Mouse (Mus musculus): Measurements from ENCODE around the gene Sorcs2. TPM values are rescaled to one million over a fixed set of nuclear protein-coding genes. Genes with fewer than 3 reads are reported as not detected.

Gene Sorcs2
- polyA plus RNA-seq, 1 experiment from 2014 or later, result 6.5 TPM

DNA sequence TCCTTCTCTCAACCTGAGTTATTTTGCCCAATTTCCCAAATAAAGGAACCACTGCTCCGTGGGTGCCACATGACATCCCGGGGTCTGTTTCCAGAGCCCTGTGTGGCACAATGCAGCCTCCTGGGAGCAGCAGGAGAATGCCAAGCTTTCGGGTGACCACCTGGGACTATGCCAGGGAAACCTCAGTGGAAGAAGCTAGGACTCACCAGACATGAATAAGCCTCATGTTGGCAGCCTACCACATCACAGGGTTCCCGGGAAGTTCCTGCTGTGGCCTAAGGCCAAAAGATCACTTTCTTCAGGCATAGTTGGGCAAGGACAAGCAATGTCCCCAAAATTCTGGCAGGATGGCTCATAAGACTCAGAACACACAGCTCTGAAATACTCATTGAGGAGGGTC is 51.2 kb downstream of the Sorcs2 start:
- Histone ChIP-seq H3K36me3 (ENCODE audit: poor library complexity, severe bottlenecking) (no peaks in the 10 kb centered on the region), H3K4me2 (no peak overlapping the region), H3K9ac (no peak overlapping the region), H3K4me3 (no peak overlapping the region), H3K27ac (no peak overlapping the region), H3K9me3 (replicated peaks) (no peaks in the 10 kb centered on the region), H3K4me1 (peaks cover 8% of the 10 kb centered on the region; the same call in 1 of the 2 replicates), H3K27me3 (no peaks in the 10 kb centered on the region)
- ATAC-seq, result no peak
- WGBS, result 85% methylated on average over 4 of the region's 4 CpGs

DNA sequence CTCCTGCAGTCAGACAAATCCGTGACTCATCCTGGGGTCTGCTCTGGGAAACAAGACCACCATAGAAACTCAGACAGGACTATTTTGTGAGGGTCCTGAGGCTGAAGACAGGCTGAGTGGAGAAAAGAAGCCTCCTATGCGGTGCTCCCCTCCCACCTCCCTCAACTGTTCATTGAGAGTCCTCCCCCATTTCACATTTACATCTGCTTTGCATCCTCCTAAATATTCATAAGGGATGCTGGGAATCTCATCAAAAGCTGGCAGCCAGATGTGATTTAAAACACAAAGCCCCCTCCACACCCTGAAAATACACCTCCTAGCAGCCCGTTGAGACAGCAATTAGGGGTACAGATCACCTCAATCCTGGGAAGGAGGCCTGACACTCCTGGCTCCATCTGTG is 58.7 kb downstream of the Sorcs2 start:
- Histone ChIP-seq H3K36me3 (ENCODE audit: poor library complexity, severe bottlenecking) (no peaks in the 10 kb centered on the region), H3K27me3 (no peaks in the 10 kb centered on the region), H3K4me1 (peaks cover 25% of the 10 kb centered on the region), H3K4me2 (no peak overlapping the region), H3K27ac (peak overlapping the region; percentile 51), H3K9ac (no peak overlapping the region), H3K4me3 (no peak overlapping the region), H3K9me3 (replicated peaks) (no peaks in the 10 kb centered on the region)
- WGBS, result 38% methylated on average over 3 of the region's 3 CpGs
- peak; percentile 52; the same call in 1 of the 2 replicates for ATAC-seq

DNA sequence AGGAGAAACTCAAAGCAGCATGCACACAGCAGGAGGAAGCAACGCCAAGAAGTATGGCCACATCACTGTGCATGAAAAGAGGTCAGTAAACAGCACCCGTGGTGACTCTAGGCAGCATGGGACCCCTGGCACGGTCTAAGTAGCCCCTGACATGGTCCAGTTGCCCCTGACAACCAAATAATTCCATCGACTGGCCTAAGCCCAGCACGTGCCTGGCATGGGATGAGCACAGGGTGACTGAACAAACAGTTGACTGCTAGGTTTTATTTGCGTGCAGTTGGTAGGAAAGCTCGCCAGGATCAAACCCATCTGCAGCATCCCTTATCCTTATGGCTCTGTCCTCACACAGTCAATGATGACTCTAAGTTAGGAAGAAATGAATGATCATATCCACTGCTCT is 61.7 kb downstream of the Sorcs2 start:
- 71% methylated on average over 7 of the region's 7 CpGs for WGBS

DNA sequence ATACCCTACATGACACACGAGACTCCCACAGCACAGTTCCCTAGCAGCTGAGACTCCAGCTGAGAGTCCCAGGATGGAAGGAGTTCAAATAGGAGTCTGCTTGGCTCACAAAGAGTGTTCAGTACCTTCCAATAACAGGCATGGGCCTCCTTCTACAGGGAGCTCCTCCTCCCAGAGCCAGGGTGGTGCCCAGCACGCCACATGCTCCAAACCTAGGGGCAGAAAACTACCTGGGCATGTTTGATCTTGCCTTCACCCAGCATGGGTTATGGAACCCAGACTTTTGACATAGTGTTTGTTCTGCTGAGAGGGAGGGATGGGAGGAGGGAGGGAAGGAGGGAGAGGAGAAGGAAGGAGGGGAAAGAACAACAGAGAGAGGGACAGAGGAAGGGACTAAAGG is 62.3 kb downstream of the Sorcs2 start:
- 83% methylated on average over 2 of the region's 2 CpGs for WGBS
- no peaks in the 10 kb centered on the region for H3K27me3 ChIP-seq
- H3K9me3 ChIP-seq (replicated peaks), result no peaks in the 10 kb centered on the region
- H3K4me3 ChIP-seq, result no peak overlapping the region
- peaks cover 46% of the 10 kb centered on the region for H3K4me1 ChIP-seq
- no peaks in the 10 kb centered on the region for H3K36me3 ChIP-seq (ENCODE audit: poor library complexity, severe bottlenecking)
- ATAC-seq, result no peak
- no peak overlapping the region for H3K4me2 ChIP-seq
- H3K27ac ChIP-seq, result no peak overlapping the region
- H3K9ac ChIP-seq, result no peak overlapping the region

More for the DNA sequence above, 61.7 kb downstream of the Sorcs2 start:
- H3K36me3 ChIP-seq (ENCODE audit: poor library complexity, severe bottlenecking), result no peaks in the 10 kb centered on the region
- H3K4me2 ChIP-seq, result no peak overlapping the region
- no peak overlapping the region for H3K27ac ChIP-seq
- H3K27me3 ChIP-seq, result no peaks in the 10 kb centered on the region
- H3K9me3 ChIP-seq (replicated peaks), result no peaks in the 10 kb centered on the region
- no peak for ATAC-seq
- H3K9ac ChIP-seq, result no peak overlapping the region
- peaks cover 40% of the 10 kb centered on the region for H3K4me1 ChIP-seq
- H3K4me3 ChIP-seq, result no peak overlapping the region

DNA sequence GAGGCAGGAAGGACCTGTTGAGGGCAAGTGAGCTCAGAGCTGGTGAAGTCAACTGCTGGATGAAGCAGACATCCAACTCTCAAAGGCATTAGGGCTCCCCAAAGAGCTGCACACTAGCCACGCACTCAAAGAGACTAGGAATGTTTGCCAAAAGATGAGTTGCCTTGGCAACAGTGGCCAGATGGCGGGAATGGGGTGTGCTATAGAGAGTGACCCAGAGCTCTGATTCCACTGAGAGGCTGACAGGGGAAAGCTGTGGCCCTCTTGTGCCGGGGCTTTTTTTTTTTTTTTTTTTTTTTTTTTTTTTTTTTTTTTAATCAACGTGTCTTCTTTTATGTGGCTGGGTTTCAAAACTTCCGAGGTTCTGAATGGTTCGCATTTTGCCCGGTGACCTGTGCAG is 63.7 kb downstream of the Sorcs2 start:
- Histone ChIP-seq H3K4me3 (no peak overlapping the region), H3K4me2 (no peak overlapping the region), H3K36me3 (ENCODE audit: poor library complexity, severe bottlenecking) (no peaks in the 10 kb centered on the region), H3K9me3 (replicated peaks) (no peaks in the 10 kb centered on the region), H3K27me3 (no peaks in the 10 kb centered on the region), H3K27ac (no peak overlapping the region), H3K4me1 (peaks cover 39% of the 10 kb centered on the region), H3K9ac (no peak overlapping the region)
- ATAC-seq, result peak; percentile 61; the same call in 1 of the 2 replicates
- WGBS, result 6% methylated on average over 7 of the region's 7 CpGs

DNA sequence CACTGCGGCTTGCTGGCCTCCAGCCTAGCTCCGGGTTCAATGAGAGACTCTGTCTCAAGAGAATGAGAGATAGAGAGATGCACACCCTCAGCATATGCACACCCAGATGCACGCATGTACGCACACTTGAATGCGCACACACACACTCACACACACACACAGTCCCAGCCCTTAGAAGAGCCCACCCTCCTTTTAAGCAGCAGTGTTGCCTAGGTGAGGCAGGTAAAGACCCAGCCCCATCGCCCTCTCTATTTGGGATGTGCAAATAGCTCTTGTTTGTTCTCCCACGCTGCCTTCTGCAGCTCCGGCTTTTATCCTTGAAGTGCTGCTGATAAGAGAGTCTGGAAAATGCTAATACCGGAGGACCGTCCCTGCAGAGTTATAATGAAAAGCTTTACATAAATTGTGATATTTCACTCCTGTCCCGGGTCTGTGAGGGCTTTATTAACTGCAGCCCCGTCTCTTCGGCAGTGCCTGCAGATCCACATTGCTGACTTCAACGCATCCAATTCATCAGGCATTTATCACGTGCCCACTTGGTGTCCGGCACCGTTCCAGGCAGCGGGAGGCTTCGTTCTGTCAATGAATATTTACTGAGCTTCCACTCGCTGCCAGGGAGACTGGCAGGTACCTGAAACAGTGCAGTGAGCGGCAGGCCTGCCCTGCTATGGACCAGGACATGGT is 67.3 kb downstream of the Sorcs2 start:
- H3K4me2 ChIP-seq, result no peak overlapping the region

DNA sequence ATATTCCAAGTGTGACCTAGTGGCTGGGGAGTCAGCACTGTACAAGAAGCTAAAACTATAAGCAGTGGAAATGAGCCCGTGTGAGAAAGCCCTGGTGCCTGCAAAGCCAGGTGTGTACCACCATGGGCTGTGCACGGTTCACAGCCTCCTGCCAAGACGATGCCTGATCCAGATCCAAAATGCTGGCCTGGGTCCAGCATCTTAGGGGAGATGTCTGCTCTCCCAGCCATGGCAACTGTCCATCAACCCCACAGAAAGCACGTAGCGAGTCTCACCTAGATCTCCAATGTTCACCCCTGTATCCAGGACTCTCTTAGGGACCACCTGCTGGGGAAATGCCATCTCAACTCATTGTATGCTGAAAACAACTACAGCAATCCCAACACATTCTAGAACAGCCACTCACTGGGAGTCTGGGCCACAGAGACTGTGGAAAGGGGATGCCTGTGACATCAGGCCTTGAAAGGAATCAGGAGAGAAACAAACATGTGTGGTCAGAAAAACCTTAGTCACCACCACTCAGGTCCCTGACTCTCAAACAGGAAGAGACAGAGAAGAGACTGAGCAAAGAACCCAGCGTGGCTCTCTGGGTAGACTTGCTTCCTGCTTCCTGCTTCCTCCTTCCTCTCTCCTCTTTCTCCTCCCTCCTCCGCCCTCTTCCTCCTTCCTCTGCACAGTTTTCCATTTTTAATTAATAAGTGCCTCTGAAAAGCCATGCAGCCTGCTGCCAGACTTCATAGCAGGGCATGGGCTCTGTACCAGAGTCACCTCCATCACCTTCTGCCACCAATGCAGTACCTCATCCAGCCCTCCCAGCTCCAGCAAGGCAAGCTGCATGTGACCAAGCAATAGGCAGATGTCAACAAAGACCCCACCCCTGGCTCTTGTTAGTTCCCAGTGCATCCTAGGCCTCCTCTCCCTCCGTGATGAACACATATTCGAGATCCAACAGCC is 71.6 kb downstream of the Sorcs2 start:
- Histone ChIP-seq H3K4me1 (peaks cover 31% of the 10 kb centered on the region), H3K27me3 (no peaks in the 10 kb centered on the region), H3K4me2 (no peak overlapping the region), H3K4me3 (no peak overlapping the region), H3K9ac (no peak overlapping the region), H3K9me3 (replicated peaks) (no peaks in the 10 kb centered on the region), H3K36me3 (ENCODE audit: poor library complexity, severe bottlenecking) (no peaks in the 10 kb centered on the region), H3K27ac (no peak overlapping the region)
- WGBS, result 81% methylated on average over 9 of the region's 9 CpGs
- ATAC-seq, result no peak

More for the DNA sequence above, 67.3 kb downstream of the Sorcs2 start:
- H3K4me1 ChIP-seq, result peaks cover 35% of the 10 kb centered on the region
- no peak overlapping the region for H3K4me3 ChIP-seq
- peak overlapping the region; percentile 57 for H3K27ac ChIP-seq
- 69% methylated on average over 21 of the region's 21 CpGs for whole genome bisulfite sequencing
- H3K9ac ChIP-seq, result no peak overlapping the region
- ATAC-seq, result no peak; the same call in 1 of the 2 replicates
- no peaks in the 10 kb centered on the region for H3K36me3 ChIP-seq (ENCODE audit: poor library complexity, severe bottlenecking)
- no peaks in the 10 kb centered on the region for H3K9me3 ChIP-seq (replicated peaks)
- H3K27me3 ChIP-seq, result no peaks in the 10 kb centered on the region

DNA sequence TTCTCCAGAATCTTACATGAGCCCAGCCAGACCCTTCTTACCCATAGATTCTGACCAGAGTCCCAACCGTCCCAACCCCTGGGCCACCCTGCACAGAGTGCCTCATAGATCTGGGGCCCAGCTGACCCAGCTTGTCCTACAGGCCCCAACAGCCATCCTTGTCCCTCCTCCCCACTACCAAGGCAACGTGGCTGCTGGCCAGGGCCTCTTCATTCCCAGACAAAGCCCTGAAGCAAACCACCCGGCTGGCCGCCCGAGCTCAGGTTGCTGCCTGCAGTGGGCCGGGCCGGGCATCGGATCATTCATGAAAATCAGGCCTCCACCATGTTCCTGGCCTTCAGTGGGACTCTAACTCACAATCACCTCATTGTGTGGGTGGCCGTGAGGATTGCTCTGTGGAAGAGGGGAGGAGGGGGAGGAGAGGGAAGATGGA is 73.8 kb downstream of the Sorcs2 start:
- Histone ChIP-seq H3K9me3 (replicated peaks) (no peaks in the 10 kb centered on the region), H3K27me3 (no peaks in the 10 kb centered on the region), H3K27ac (peak overlapping the region; percentile 54), H3K4me1 (peaks cover 20% of the 10 kb centered on the region), H3K4me2 (no peak overlapping the region), H3K9ac (no peak overlapping the region), H3K36me3 (ENCODE audit: poor library complexity, severe bottlenecking) (no peaks in the 10 kb centered on the region), H3K4me3 (no peak overlapping the region)
- ATAC-seq, result peak; percentile 80
- 26% methylated on average over 9 of the region's 9 CpGs for WGBS

DNA sequence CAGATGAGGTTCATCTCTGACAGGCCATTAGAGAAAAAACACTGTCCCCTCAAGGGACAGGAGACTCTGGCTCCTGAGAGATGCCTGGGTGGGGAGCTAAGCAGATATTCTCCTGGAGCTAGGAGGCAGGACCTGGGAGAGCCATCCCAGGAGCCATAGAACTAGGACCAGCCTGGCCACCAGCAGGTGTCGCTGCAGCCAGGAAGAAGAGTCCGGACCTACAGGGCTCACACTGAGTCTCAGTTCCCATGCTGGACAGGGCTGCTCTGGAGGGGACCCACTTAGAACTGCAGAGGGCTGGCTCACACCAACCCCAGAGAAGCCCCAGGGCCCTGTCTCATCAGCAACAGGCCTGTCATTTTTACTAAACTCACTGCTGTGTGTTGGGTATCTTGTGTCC is 74.4 kb downstream of the Sorcs2 start:
- Histone ChIP-seq H3K27ac (peak overlapping the region; percentile 54; the same call in 1 of the 2 replicates), H3K9me3 (replicated peaks) (no peaks in the 10 kb centered on the region), H3K36me3 (ENCODE audit: poor library complexity, severe bottlenecking) (no peaks in the 10 kb centered on the region), H3K4me1 (peaks cover 20% of the 10 kb centered on the region), H3K9ac (no peak overlapping the region), H3K4me2 (no peak overlapping the region), H3K4me3 (no peak overlapping the region), H3K27me3 (no peaks in the 10 kb centered on the region)
- ATAC-seq, result peak; percentile 78
- WGBS, result 0% methylated on average over 2 of the region's 2 CpGs

DNA sequence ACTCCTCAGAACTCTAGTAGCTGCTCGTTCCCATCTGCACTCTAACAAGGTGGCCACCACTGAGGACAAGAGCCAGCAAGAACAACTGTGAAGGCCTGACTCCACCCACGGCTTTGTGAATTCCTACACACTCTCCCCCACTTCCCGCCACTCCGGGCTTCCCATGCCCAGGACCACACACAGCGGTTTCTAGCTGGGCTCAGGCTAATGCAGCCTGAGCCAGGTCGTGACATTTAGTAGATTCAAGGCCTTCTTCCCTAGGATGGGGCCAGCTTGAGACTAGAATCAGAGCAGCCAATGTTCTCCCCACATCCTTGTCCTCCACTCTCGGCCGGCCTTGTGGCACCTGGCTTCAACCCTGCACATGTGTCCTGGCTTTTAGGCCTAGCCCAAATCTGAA is 76.4 kb downstream of the Sorcs2 start:
- Histone ChIP-seq H3K9ac (no peak overlapping the region), H3K27me3 (no peaks in the 10 kb centered on the region), H3K9me3 (replicated peaks) (no peaks in the 10 kb centered on the region), H3K4me1 (peaks cover 20% of the 10 kb centered on the region), H3K36me3 (ENCODE audit: poor library complexity, severe bottlenecking) (no peaks in the 10 kb centered on the region), H3K4me3 (no peak overlapping the region), H3K27ac (no peak overlapping the region), H3K4me2 (no peak overlapping the region)
- 32% methylated on average over 8 of the region's 8 CpGs for WGBS
- no peak for ATAC-seq

DNA sequence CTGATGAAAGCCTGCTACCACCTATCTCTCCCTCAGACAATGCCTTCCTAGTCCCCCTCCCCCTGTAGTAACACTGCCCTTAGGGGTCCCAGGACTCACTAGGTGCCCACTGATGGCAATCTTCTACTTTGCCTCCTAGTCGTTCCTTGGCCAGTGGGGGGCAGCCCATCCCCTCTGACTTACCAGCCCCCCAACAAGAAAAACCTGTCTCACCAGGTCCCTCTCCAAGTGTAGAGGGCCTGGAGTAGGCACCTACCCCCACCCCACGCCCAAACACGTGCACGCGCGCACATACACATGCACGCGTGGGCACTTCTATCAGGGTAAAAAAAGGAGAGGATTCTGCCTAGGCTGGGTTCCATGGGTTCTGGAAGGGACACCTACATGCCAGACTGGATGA is 77.3 kb downstream of the Sorcs2 start:
- no peak for ATAC-seq
- H3K4me1 ChIP-seq, result peaks cover 20% of the 10 kb centered on the region
- H3K4me3 ChIP-seq, result no peak overlapping the region
- WGBS, result 87% methylated on average over 8 of the region's 8 CpGs
- H3K36me3 ChIP-seq (ENCODE audit: poor library complexity, severe bottlenecking), result no peaks in the 10 kb centered on the region
- no peak overlapping the region for H3K9ac ChIP-seq
- no peaks in the 10 kb centered on the region for H3K27me3 ChIP-seq
- H3K9me3 ChIP-seq (replicated peaks), result no peaks in the 10 kb centered on the region
- no peak overlapping the region for H3K27ac ChIP-seq
- no peak overlapping the region for H3K4me2 ChIP-seq

DNA sequence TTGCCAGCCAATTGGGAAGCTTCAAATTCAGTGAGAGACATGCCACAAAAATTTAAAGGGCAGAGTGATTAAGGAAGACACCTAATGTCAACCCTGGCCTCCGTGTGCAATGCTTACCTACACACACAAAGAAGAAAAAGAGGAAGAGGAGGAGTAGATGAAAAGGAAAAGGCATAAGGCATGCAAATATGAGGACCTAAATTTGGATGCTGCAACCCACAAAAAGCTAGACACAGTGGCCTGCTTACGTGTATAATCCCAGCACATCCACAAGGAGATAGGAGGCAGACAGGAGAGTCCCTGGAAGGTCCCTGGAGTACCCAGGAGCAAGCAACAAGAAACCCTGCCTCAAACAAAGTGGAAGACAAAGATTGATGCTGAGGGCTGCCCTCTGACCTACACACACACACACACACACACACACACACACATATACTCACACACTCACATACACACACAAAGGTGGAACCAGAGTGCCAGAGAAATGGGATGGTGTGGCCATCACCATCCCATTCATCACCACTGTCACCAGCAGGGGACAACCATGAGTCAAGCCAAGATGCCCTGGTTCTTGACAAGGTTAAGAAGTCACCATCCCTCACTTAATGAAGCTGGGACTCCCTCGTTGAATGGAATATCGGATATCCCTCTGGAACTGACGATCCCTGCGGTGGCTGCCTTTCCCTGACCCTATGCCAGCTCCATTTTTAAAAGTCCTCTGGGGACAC is 80.1 kb downstream of the Sorcs2 start:
- Histone ChIP-seq H3K4me2 (no peak overlapping the region), H3K9ac (no peak overlapping the region), H3K4me3 (no peak overlapping the region), H3K36me3 (ENCODE audit: poor library complexity, severe bottlenecking) (no peaks in the 10 kb centered on the region), H3K27me3 (no peaks in the 10 kb centered on the region), H3K27ac (no peak overlapping the region), H3K9me3 (replicated peaks) (no peaks in the 10 kb centered on the region), H3K4me1 (peaks cover 22% of the 10 kb centered on the region)
- ATAC-seq, result no peak
- 77% methylated on average over 6 of the region's 6 CpGs for WGBS
